Mouse (Mus musculus): Measurements from ENCODE around the gene A3galt2.
A peak's percentile ranks its signal among the peaks of the same experiment; 100 is the strongest.

Gene A3galt2

DNA sequence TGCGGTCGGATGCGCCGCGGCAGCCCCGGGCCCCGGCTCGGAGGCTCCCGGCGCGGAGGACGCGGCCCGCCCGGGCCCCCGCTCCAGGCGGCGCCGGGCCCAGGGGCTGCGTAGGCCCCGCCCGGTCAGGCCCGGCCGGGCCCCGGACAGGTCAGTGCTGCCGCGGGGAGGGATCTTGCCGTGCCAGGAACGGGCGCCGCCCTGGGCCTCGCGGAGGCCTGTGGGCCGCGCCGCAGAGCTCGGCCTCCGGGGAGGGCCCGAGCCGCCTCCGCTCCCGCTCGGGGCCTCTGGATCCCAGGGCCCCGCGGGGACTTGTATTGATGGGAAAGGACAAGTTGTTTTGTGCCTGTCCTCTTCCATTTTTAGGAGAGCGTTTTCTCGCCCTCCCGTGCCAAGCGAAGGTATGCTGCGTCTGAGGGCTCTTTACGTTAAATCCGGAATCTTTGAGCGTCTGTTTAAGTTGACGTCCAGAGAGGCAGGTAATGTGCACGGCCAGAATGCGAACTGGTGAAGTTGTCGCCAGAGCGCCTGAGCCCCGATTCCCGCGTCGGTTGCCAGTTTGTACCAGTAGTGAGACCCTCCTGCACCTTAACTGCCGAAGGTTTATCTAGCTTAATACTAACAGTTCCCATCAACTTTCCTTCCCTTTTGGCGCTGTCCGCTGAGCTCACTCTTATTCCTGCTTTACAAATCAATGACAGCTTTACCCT, 27.3 kb upstream of the A3galt2 start:
- no peak for DNase-seq (ENCODE audit: extremely low read depth, low read depth, low spot score)

DNA sequence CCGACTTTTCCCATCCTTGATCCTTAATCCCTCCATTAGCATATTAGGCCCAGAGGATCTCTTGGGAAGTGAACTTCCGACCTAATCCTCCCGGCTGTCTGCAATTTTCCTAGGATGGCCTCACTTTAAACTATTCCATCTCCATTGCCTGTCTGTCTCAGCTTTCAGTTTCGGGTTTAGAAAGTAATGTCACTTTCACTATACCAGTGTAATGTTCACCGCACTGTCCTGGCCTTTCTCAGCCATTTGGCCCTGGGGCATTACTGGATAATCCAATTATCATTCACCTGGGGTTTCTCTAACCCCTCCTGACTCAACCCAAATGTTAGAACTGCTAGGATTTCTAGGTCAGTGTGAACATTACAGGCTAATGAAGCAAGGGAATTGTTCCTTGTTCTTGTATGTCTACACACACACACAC, 26.7 kb upstream of the A3galt2 start:
- no peak for DNase-seq (ENCODE audit: extremely low read depth, low read depth, low spot score)

DNA sequence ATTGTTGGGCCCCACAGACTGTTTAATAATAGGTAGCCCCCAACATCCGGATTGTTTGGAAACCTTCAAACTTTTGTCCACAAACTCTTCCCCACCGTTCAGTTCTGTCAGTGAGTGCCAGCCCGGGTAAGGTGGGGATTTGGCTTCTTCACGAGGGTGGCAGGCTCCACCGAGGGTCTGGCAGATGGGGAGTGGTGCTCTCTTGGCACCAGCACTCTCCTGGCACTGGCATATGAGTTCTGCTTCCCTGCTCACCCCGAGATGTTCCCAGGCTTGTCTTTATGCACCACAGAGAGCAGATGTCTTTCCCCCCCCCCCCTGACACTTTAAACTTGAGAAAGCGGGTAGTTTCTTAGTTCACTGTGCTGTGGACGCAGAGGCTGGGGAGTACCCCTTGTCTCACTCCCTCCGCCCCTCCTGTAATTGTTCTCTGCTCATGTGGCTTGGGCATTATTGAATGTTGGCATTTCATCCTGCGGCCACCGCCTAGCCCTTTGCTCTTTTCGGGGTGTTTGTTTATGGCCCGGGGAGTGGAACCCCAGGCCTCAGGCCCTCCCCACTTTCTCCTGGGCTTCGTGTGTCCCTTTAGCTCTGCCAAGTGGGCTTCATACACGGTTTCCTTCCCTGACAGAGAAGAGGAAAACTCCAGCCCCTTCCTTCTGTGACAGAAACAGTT, 26.0 kb upstream of the A3galt2 start:
- no peak for DNase-seq (ENCODE audit: extremely low read depth, low read depth, low spot score)

GRCm38 (mm10) chr4:128729709-128730037, 25.5 kb upstream of the A3galt2 start:
- DNase-seq (ENCODE audit: extremely low read depth, low read depth, low spot score) = no peak

GRCm38 (mm10) chr4:128730271-128730670, 24.9 kb upstream of the A3galt2 start:
- no peak for DNase-seq (ENCODE audit: extremely low read depth, low read depth, low spot score)

GRCm38 (mm10) chr4:128732794-128733193, 22.4 kb upstream of the A3galt2 start:
- no peak for DNase-seq (ENCODE audit: extremely low read depth, low read depth, low spot score)

- no peak for DNase-seq (ENCODE audit: extremely low read depth, low read depth, low spot score)
These were observed 21.7 kb upstream of the A3galt2 start for GRCm38 (mm10) chr4:128733496-128733895.

- DNase-seq (ENCODE audit: extremely low read depth, low read depth, low spot score) = no peak
These were observed 20.9 kb upstream of the A3galt2 start for GRCm38 (mm10) chr4:128734217-128734616.

- DNase-seq (ENCODE audit: extremely low read depth, low read depth, low spot score) = no peak
These were observed 20.2 kb upstream of the A3galt2 start for GRCm38 (mm10) chr4:128734721-128735671.

DNA sequence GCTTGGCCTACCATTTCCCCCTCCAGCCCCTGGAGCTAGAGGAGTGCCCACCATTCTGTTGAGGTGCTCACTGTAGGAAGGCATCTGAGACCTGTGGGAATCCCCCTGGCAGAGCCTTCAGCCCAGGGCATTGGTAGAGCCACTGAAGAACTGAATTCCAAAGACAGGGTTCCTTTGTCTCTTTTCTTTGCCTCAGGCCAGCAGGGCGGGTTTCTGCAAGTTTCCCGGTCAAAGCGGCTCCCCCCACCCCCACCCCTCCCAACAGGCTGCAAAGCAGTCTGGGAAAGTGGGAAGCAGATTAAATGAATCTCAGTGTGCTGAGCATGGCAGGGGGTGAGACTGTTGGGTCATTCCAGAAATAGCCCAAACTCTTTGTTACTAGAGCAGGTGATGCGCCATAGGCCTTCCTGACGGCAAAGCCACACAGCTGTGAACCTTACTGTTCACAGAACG, 18.0 kb upstream of the A3galt2 start:
- DNase-seq (ENCODE audit: extremely low read depth, low read depth, low spot score) = no peak

DNA sequence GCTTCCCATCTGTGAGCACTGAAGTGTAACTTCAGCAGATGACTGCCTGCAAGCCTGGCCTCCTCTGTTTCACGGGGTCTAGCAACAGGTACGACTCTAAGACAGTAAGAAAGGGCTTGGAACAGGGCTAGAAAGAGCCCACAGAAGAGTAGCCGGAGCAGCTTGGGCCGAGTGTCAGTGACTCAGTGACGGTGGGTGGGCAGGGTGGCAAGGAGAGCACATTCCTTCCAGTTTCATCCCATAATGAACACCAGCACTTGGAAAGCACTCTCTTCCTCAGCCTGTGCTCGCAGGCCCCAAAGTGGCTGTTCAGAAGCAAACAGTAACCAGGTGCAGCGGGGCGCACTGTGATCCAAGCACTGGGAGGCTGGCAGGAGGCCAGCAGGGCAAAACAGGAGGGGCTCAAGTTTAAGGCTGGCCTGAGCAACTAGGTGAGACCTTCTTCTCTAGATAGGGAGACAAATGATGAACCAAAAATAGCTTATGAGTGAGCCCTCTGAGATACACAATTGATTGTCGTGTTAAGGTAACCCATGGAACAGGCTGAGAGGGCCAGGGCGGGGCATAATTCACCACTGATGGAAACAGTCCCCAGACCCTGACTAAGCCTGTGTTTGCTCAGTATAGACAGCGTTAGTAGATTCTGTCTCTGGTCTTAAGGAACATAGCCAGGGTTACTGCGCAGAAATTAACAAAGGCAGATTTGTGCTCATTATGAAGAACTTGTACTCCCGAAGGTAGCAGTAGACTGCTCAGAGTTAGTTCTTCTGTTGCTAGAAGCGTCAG, 17.1 kb upstream of the A3galt2 start:
- no peak for DNase-seq (ENCODE audit: extremely low read depth, low read depth, low spot score)

- no peak for DNase-seq (ENCODE audit: extremely low read depth, low read depth, low spot score)
These were observed 14.3 kb upstream of the A3galt2 start for GRCm38 (mm10) chr4:128740878-128741277.

GRCm38 (mm10) chr4:128741906-128742305, 13.3 kb upstream of the A3galt2 start:
- DNase-seq (ENCODE audit: extremely low read depth, low read depth, low spot score) = no peak

- no peak for DNase-seq (ENCODE audit: extremely low read depth, low read depth, low spot score)
These were observed 12.7 kb upstream of the A3galt2 start for GRCm38 (mm10) chr4:128742379-128742970.

DNA sequence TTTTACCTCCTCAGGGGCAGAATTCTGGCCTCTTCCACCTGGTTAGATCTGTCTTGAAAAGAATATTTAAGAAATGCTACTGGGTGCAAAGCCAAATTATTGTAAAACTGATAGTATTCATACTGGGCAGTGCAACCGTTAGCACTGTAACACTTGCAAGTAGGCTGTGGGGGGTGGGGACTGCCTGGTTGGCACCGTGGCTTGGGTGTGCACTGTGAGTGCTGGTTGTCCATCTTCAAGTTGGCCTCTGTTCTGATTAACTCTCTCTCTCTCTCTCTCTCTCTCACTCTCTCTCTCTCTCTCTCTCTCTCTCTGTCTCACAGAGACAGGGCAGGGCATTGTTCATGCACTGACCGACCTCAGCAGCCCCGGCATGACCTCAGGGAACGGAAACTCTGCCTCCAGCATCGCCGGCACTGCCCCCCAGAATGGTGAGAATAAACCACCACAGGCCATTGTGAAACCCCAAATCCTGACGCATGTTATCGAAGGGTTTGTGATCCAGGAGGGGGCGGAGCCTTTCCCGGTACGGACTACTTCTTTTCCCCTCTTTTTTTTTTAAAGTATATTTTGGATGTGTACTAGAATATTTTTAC, 12.0 kb upstream of the A3galt2 start:
- no peak for DNase-seq (ENCODE audit: extremely low read depth, low read depth, low spot score)

GRCm38 (mm10) chr4:128745160-128745559, 10.0 kb upstream of the A3galt2 start:
- no peak for DNase-seq (ENCODE audit: extremely low read depth, low read depth, low spot score)

DNA sequence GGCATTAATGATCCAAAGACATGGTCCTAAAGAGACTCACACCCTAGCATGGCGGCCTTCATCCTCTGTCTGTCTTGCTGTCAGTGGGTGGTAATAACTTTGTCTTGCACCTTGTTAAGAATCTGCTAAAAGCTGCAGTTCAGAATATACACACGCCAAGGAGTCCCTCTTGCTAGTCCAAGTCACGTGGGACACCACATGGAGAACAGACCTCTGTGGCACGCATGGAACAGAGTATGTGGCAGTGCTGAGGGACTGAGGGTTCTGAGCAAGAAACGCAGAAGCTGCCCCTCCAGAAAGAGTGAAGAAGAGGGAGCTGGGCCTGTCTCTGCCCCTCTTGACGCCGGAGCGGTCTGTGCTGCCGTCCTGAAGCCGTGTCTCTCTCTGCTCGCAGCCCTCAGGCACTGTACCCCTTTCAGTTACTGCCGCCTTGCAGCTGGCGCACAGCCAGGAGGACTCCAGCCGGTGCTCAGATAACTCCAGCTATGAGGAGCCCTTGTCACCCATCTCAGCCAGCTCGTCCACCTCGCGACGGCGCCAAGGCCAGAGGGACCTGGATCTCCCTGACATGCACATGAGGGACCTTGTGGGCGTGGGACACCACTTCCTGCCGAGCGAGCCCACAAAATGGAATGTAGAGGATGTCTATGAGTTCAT, 7.4 kb upstream of the A3galt2 start:
- DNase-seq (ENCODE audit: extremely low read depth, low read depth, low spot score) = no peak

DNA sequence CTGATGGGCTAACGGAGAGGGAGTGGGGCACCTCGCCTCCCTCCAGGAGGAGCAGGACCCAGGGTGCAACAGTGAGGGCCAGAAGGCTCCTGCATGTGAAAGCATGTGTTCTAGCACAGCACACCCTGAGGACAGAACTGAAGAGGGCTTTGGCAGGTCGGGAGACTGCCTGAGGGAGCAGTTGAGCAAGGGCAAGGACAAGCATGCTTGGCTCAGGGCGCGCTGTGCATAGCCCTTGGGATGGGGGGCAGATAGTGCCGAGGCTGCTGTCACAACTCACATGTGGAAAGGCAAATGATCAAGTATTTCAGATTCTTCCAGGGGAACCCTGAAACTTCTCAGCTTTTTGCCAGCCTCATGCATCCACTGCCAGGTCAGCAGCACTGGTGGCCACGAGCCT, 6.9 kb upstream of the A3galt2 start:
- DNase-seq (ENCODE audit: extremely low read depth, low read depth, low spot score) = peak; percentile 73

DNA sequence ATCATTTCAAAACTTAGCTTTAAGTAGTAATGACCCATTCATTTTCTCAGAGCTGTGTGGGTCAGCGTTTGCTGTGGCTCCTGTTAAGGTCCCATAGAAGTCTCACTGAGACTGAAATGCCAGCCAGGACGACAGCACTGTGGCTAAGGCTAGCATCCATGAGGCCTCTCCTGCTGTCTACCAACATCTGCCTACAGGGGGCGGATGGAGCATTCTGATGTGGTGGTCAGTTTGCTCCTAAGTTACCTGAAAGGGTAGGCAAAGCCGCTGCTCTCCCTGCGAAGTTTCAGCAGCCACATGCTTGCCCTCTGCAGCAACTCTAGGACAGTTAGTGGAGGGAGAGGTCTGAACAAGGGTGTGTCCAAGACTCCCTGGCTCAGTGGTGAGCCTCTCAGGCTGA, 4.2 kb upstream of the A3galt2 start:
- no peak for DNase-seq (ENCODE audit: extremely low read depth, low read depth, low spot score)

Data from fat pad, adult 2 months (tissue).